Mouse (Mus musculus) thymus, adult 2 months (tissue): ENCODE measurements around the gene Ripor3. TPM values are rescaled to one million over a fixed set of nuclear protein-coding genes. Genes with fewer than 3 reads are reported as not detected.

ENCODE experiments used
- DNase-seq: peaks from one replicate; pipeline ENCODE4 v3.0.0; 2021
- H3K27ac ChIP-seq: fragments of 200-500 bp; 2 replicates; pipeline ENCODE4 v1.5.1; 2012; ENCODE audit warnings: low read length, control low read depth; ENCODE audit not compliant: control insufficient read depth, insufficient read depth
- H3K27me3 ChIP-seq: fragments of 200-500 bp; 2 replicates; pipeline ENCODE4 v1.6.1; 2012; ENCODE audit warnings: mild to moderate bottlenecking, low read length, moderate library complexity, mixed read lengths; ENCODE audit not compliant: control insufficient read depth, insufficient read depth
- H3K36me3 ChIP-seq: fragments of 200-500 bp; 2 replicates; pipeline ENCODE4 v1.6.1; 2012; ENCODE audit warnings: mild to moderate bottlenecking, low read length, moderate library complexity; ENCODE audit not compliant: control insufficient read depth, insufficient read depth
- H3K4me1 ChIP-seq: fragments of 200-500 bp; replicated peaks from 2 replicates; pipeline ENCODE4 v1.6.1; 2012; ENCODE audit warnings: low read length; ENCODE audit not compliant: control insufficient read depth, insufficient read depth
- H3K4me3 ChIP-seq: fragments of 200-500 bp; 2 replicates; pipeline ENCODE4 v1.5.1; 2012; ENCODE audit warnings: mild to moderate bottlenecking, low read length, control low read depth, moderate library complexity; ENCODE audit not compliant: control insufficient read depth, insufficient read depth
- CTCF ChIP-seq: fragments of 200-500 bp; IDR thresholded peaks from 2 replicates; pipeline ENCODE4 v1.5.1; 2012; ENCODE audit warnings: mild to moderate bottlenecking, control low read depth, low read length, moderate library complexity, borderline replicate concordance; ENCODE audit not compliant: control insufficient read depth, poor library complexity, insufficient read depth; ENCODE audit errors: extremely low read depth
- POLR2A ChIP-seq: fragments of 200-500 bp; IDR thresholded peaks from 2 replicates; pipeline ENCODE4 v1.6.1; 2012; ENCODE audit warnings: mild to moderate bottlenecking, low read length, control low read depth, moderate library complexity; ENCODE audit not compliant: control insufficient read depth, poor library complexity, insufficient read depth; ENCODE audit errors: extremely low read depth
- WGBS: fragments of 180-500 bp; shearing (Covaris S2); methylation state at CpG from one replicate; pipeline ENCODE4 v1.1.7; 2018; 5-methylcytosine and 5-hydroxymethylcytosine counted together
- polyA plus RNA-seq: library from polyadenylated mRNA; depleted of rRNA; stranded (reverse); fragments of >200 nt; gene quantifications from 2 replicates; pipeline ENCODE4 v1.2.3, GENCODE M21; 2012

Gene Ripor3
- polyA plus RNA-seq, 1 experiment, result 1.5 TPM

GRCm38 (mm10) chr2:167995870-167996635 is 14.4 kb downstream of the Ripor3 start:
- DNase-seq, result no peak
- Histone ChIP-seq H3K4me1 (peaks cover 14% of the 10 kb centered on the region), H3K27me3 (no peaks in the 10 kb centered on the region), H3K36me3 (no peaks in the 10 kb centered on the region), H3K4me3 (no peak overlapping the region), H3K27ac (no peak overlapping the region)
- 53% methylated on average over 19 of the region's 19 CpGs for WGBS
- TF ChIP-seq CTCF, result no peak

- Histone ChIP-seq H3K27ac (no peak overlapping the region), H3K36me3 (no peaks in the 10 kb centered on the region), H3K4me1 (peaks cover 21% of the 10 kb centered on the region), H3K27me3 (no peaks in the 10 kb centered on the region; the same call in 1 of the 2 replicates), H3K4me3 (no peak overlapping the region)
- DNase-seq, result no peak
- TF ChIP-seq CTCF (no peak), POLR2A (no peak)
- WGBS, result 94% methylated on average over 13 of the region's 13 CpGs
Observed at GRCm38 (mm10) chr2:167993260-167993659, 17.2 kb downstream of the Ripor3 start.

GRCm38 (mm10) chr2:167989310-167989709 is 21.1 kb downstream of the Ripor3 start:
- TF ChIP-seq POLR2A (no peak), CTCF (no peak)
- H3K27me3 ChIP-seq, result no peaks in the 10 kb centered on the region; the same call in 1 of the 2 replicates
- 16% methylated on average over 14 of the region's 14 CpGs for WGBS
- H3K4me1 ChIP-seq, result peaks cover 7% of the 10 kb centered on the region
- H3K27ac ChIP-seq, result no peak overlapping the region
- no peak overlapping the region for H3K4me3 ChIP-seq
- no peaks in the 10 kb centered on the region for H3K36me3 ChIP-seq
- no peak for DNase-seq

- H3K36me3 ChIP-seq, result no peaks in the 10 kb centered on the region
- no peaks in the 10 kb centered on the region; the same call in 1 of the 2 replicates for H3K27me3 ChIP-seq
- no peak overlapping the region for H3K4me3 ChIP-seq
- H3K4me1 ChIP-seq, result peaks cover 7% of the 10 kb centered on the region
- 90% methylated on average over 12 of the region's 12 CpGs for WGBS
- no peak for TF ChIP-seq CTCF
- TF ChIP-seq POLR2A, result no peak
- no peak for DNase-seq
- no peak overlapping the region for H3K27ac ChIP-seq
Observed at GRCm38 (mm10) chr2:167987640-167988039, 22.8 kb downstream of the Ripor3 start.

- WGBS, result 51% methylated on average over 7 of the region's 7 CpGs
- TF ChIP-seq POLR2A, result no peak
- no peak; the same call in 1 of the 2 replicates for TF ChIP-seq CTCF
- Histone ChIP-seq H3K4me3 (no peak overlapping the region), H3K36me3 (no peaks in the 10 kb centered on the region), H3K27ac (no peak overlapping the region), H3K4me1 (peaks cover 7% of the 10 kb centered on the region), H3K27me3 (no peaks in the 10 kb centered on the region; the same call in 1 of the 2 replicates)
- DNase-seq, result peak; percentile 32
Observed at GRCm38 (mm10) chr2:167986762-167987161, 23.7 kb downstream of the Ripor3 start.

GRCm38 (mm10) chr2:167984946-167985345 is 25.5 kb downstream of the Ripor3 start:
- peaks cover 7% of the 10 kb centered on the region for H3K4me1 ChIP-seq
- H3K27me3 ChIP-seq, result no peaks in the 10 kb centered on the region; the same call in 1 of the 2 replicates
- H3K27ac ChIP-seq, result no peak overlapping the region
- no peak for DNase-seq
- H3K36me3 ChIP-seq, result no peaks in the 10 kb centered on the region
- H3K4me3 ChIP-seq, result no peak overlapping the region
- 32% methylated on average over 3 of the region's 3 CpGs for WGBS
- no peak for TF ChIP-seq CTCF

GRCm38 (mm10) chr2:167984371-167984770 is 26.0 kb downstream of the Ripor3 start:
- H3K27ac ChIP-seq, result no peak overlapping the region
- TF ChIP-seq POLR2A, result no peak
- no peak for TF ChIP-seq CTCF
- peaks cover 4% of the 10 kb centered on the region for H3K4me1 ChIP-seq
- H3K4me3 ChIP-seq, result no peak overlapping the region
- no peaks in the 10 kb centered on the region for H3K27me3 ChIP-seq
- WGBS, result 94% methylated on average over 5 of the region's 5 CpGs
- H3K36me3 ChIP-seq, result no peaks in the 10 kb centered on the region
- no peak for DNase-seq
